Mouse (Mus musculus) E14TG2a.4 (cell line): Measurements from ENCODE around the gene Klhdc3.

Experiments
- H3K27me3 ChIP-seq: 2 replicates; pipeline ENCODE4 v1.6.1; 2014; ENCODE audit warnings: low read length, control low read depth; ENCODE audit not compliant: insufficient read depth
- H3K36me3 ChIP-seq: 2 replicates; pipeline ENCODE4 v1.6.1; 2014; ENCODE audit warnings: low read length, control low read depth; ENCODE audit not compliant: insufficient read depth
- H3K4me1 ChIP-seq: replicated peaks from 2 replicates; pipeline ENCODE4 v1.6.1; 2014; ENCODE audit warnings: low read depth, low read length, control low read depth
- H3K4me3 ChIP-seq: replicated peaks from 2 replicates; pipeline ENCODE4 v1.5.1; 2014; ENCODE audit warnings: mild to moderate bottlenecking, low read length
- H3K9me3 ChIP-seq: 2 replicates; pipeline ENCODE4 v1.6.1; 2014; ENCODE audit warnings: low read length, control low read depth
- CTCF ChIP-seq: conservative IDR thresholded peaks from 2 replicates; pipeline ENCODE4 v1.5.1; 2014; ENCODE audit warnings: low read length
- NANOG ChIP-seq: IDR thresholded peaks from 2 replicates; pipeline ENCODE4 v1.6.1; 2014; ENCODE audit warnings: borderline replicate concordance, low read length, mixed read lengths
- POU5F1 ChIP-seq: IDR thresholded peaks from 2 replicates; pipeline ENCODE4 v1.6.1; 2014; ENCODE audit warnings: low read length, borderline replicate concordance

The Klhdc3 gene

GRCm38 (mm10) chr17:46680760-46681373 lies at the start of gene Klhdc3:
Klhdc3 (minus strand) TSS chr17:46680914.
- Histone ChIP-seq H3K4me3 (peak within 1 kb of the TSS; percentile 93), H3K9me3 (no peaks in the 10 kb centered on the region), H3K36me3 (peaks cover 68% of the 10 kb centered on the region), H3K4me1 (peaks cover 87% of the 10 kb centered on the region), H3K27me3 (no peaks in the 10 kb centered on the region)
- TF ChIP-seq CTCF = no peak
- no peak for TF ChIP-seq NANOG
- TF ChIP-seq POU5F1 = no peak

GRCm38 (mm10) chr17:46728904-46729318 lies 48.2 kb upstream of the Klhdc3 start, which contains the start of gene Gnmt:
Gnmt (minus strand) TSS chr17:46729168.
- H3K4me3 ChIP-seq = peak within 1 kb of the TSS; percentile 83
- TF ChIP-seq NANOG = no peak
- TF ChIP-seq POU5F1 = no peak
- TF ChIP-seq CTCF = no peak
- H3K27me3 ChIP-seq = peaks cover 21% of the 10 kb centered on the region
- H3K4me1 ChIP-seq = peaks cover 43% of the 10 kb centered on the region
- H3K36me3 ChIP-seq = peaks cover 6% of the 10 kb centered on the region
- no peaks in the 10 kb centered on the region for H3K9me3 ChIP-seq

GRCm38 (mm10) chr17:46728496-46728895 lies 47.8 kb upstream of the Klhdc3 start:
- peak overlapping the region; percentile 83 for H3K4me3 ChIP-seq
- no peaks in the 10 kb centered on the region for H3K9me3 ChIP-seq
- H3K27me3 ChIP-seq = peaks cover 21% of the 10 kb centered on the region
- peaks cover 8% of the 10 kb centered on the region for H3K36me3 ChIP-seq
- peaks cover 43% of the 10 kb centered on the region for H3K4me1 ChIP-seq
- TF ChIP-seq POU5F1 = no peak
- TF ChIP-seq CTCF = no peak
- no peak for TF ChIP-seq NANOG

GRCm38 (mm10) chr17:46728021-46728420 lies 47.3 kb upstream of the Klhdc3 start:
- H3K9me3 ChIP-seq = no peaks in the 10 kb centered on the region
- H3K4me3 ChIP-seq = no peak overlapping the region
- TF ChIP-seq CTCF (peak; percentile 81), NANOG (no peak), POU5F1 (no peak)
- H3K4me1 ChIP-seq = peaks cover 43% of the 10 kb centered on the region
- peaks cover 12% of the 10 kb centered on the region for H3K36me3 ChIP-seq
- H3K27me3 ChIP-seq = peaks cover 21% of the 10 kb centered on the region

- no peak overlapping the region for H3K4me3 ChIP-seq
- H3K9me3 ChIP-seq = no peaks in the 10 kb centered on the region
- peaks cover 43% of the 10 kb centered on the region for H3K4me1 ChIP-seq
- H3K36me3 ChIP-seq = peaks cover 17% of the 10 kb centered on the region
- TF ChIP-seq POU5F1 (no peak), NANOG (no peak), CTCF (no peak)
- H3K27me3 ChIP-seq = peaks cover 21% of the 10 kb centered on the region
Observed at GRCm38 (mm10) chr17:46727271-46727670, 46.6 kb upstream of the Klhdc3 start.

GRCm38 (mm10) chr17:46725731-46726645 lies 45.3 kb upstream of the Klhdc3 start:
- Histone ChIP-seq H3K4me3 (no peak overlapping the region), H3K27me3 (peaks cover 21% of the 10 kb centered on the region), H3K4me1 (peaks cover 43% of the 10 kb centered on the region), H3K9me3 (no peaks in the 10 kb centered on the region), H3K36me3 (peaks cover 30% of the 10 kb centered on the region)
- TF ChIP-seq CTCF (no peak), POU5F1 (no peak), NANOG (no peak)

- H3K9me3 ChIP-seq = no peaks in the 10 kb centered on the region
- peaks cover 32% of the 10 kb centered on the region for H3K36me3 ChIP-seq
- peaks cover 49% of the 10 kb centered on the region for H3K4me1 ChIP-seq
- H3K27me3 ChIP-seq = peaks cover 18% of the 10 kb centered on the region
- peak overlapping the region; percentile 46 for H3K4me3 ChIP-seq
- peak; percentile 62 for TF ChIP-seq CTCF
- TF ChIP-seq POU5F1 = no peak
Observed at GRCm38 (mm10) chr17:46725273-46725672, 44.6 kb upstream of the Klhdc3 start.

- Histone ChIP-seq H3K27me3 (peaks cover 13% of the 10 kb centered on the region), H3K4me1 (peaks cover 49% of the 10 kb centered on the region), H3K4me3 (no peak overlapping the region), H3K9me3 (no peaks in the 10 kb centered on the region), H3K36me3 (peaks cover 32% of the 10 kb centered on the region)
- no peak for TF ChIP-seq NANOG
- no peak for TF ChIP-seq POU5F1
- no peak for TF ChIP-seq CTCF
Observed at GRCm38 (mm10) chr17:46724477-46725084, 43.9 kb upstream of the Klhdc3 start.
